Mouse (Mus musculus) left cerebral cortex, postnatal 36 days (tissue): ENCODE results near the gene Gda. TPM values are rescaled to one million over a fixed set of nuclear protein-coding genes. Genes with fewer than 3 reads are reported as not detected.

Experiments used
- DNase-seq, 2 experiments: peaks; one replicate each; pipeline ENCODE4 v3.0.0; 2021 to 2022; ENCODE audit warnings: low spot score in 2 of 2, mixed read lengths in 1 of 2
- intact Hi-C: fragments of 180-260 bp; cut with DNase I; formaldehyde crosslinking; loops from one replicate; pipeline ENCODE4 v1.15.1; 2025
- total RNA-seq, 2 experiments: library from RNA; stranded (reverse); gene quantifications; 2 replicates each; pipeline ENCODE4 v1.2.3; 2021

The Gda gene
- total RNA-seq, 2 experiments from 2014 or later: 184 to 196 TPM

GRCm38 (mm10) chr19:21383491-21384226 lies 89.6 kb downstream of the Gda start:
- intact Hi-C loops: no loop called here
- DNase-seq: no peak

- intact Hi-C loops: no loop called here
- no peak for DNase-seq
Measured at GRCm38 (mm10) chr19:21381696-21382095, 91.5 kb downstream of the Gda start.

GRCm38 (mm10) chr19:21379195-21379594 lies 94.0 kb downstream of the Gda start:
- intact Hi-C loops: loop anchor here (5.0 kb wide), 1 partner anchor 582 kb away; no protein-coding TSS in a partner anchor
- no peak for DNase-seq

- DNase-seq: no peak
- intact Hi-C loops: loop anchor here (5.0 kb wide), 1 partner anchor 579 kb away; no protein-coding TSS in a partner anchor
Measured at GRCm38 (mm10) chr19:21376445-21377218, 96.6 kb downstream of the Gda start.

GRCm38 (mm10) chr19:21373073-21373755 lies 100.0 kb downstream of the Gda start:
- DNase-seq: no peak
- intact Hi-C loops: loop anchor here (1.0 to 2.0 kb wide), 2 partner anchors 191 to 376 kb away; no protein-coding TSS in a partner anchor

- intact Hi-C loops: loop anchor here (1.0 to 2.0 kb wide), 2 partner anchors 192 to 376 kb away; no protein-coding TSS in a partner anchor
- no peak for DNase-seq
Measured at GRCm38 (mm10) chr19:21372395-21373072, 100.7 kb downstream of the Gda start.

- no peak for DNase-seq
- intact Hi-C loops: no loop called here
Measured at GRCm38 (mm10) chr19:21371337-21371736, 101.9 kb downstream of the Gda start.

GRCm38 (mm10) chr19:21370782-21371181 lies 102.5 kb downstream of the Gda start:
- DNase-seq: no peak
- intact Hi-C loops: no loop called here

GRCm38 (mm10) chr19:21369175-21369574 lies 104.1 kb downstream of the Gda start:
- intact Hi-C loops: no loop called here
- DNase-seq: no peak

- intact Hi-C loops: no loop called here
- DNase-seq: no peak
Measured at GRCm38 (mm10) chr19:21368595-21368994, 104.7 kb downstream of the Gda start.

- intact Hi-C loops: no loop called here
- DNase-seq: no peak
Measured at GRCm38 (mm10) chr19:21357792-21358191, 115.5 kb downstream of the Gda start.

GRCm38 (mm10) chr19:21349634-21350033 lies 123.6 kb downstream of the Gda start:
- intact Hi-C loops: no loop called here
- no peak for DNase-seq

- DNase-seq: no peak
- intact Hi-C loops: no loop called here
Measured at GRCm38 (mm10) chr19:21346646-21347045, 126.6 kb downstream of the Gda start.

Other genes with a start within 250 kb of the Gda start
- gene Zfand5, start 201.2 kb downstream of the Gda start, total RNA-seq: 100 to 1,000 TPM; 162 to 166 TPM
- gene 1110059E24Rik, start 179.5 kb upstream of the Gda start, total RNA-seq: 10 to 100 TPM; 21.2 to 22.7 TPM
- gene Abhd17b, start 179.7 kb upstream of the Gda start, total RNA-seq: 10 to 100 TPM; 43.2 to 45.9 TPM